Mouse (Mus musculus) cortical plate, adult 2 months (tissue): ENCODE data around the gene Cacna1g.

Source experiments
- CTCF ChIP-seq: fragments of 200-500 bp; IDR thresholded peaks from 2 replicates; pipeline ENCODE4 v1.5.1; 2011; ENCODE audit warnings: mild to moderate bottlenecking, control low read depth, low read length; ENCODE audit not compliant: insufficient read depth; ENCODE audit errors: extremely low read depth
- POLR2A ChIP-seq: fragments of 200-500 bp; IDR thresholded peaks from 2 replicates; pipeline ENCODE4 v1.6.1; 2011; ENCODE audit warnings: mild to moderate bottlenecking, low read length, control low read depth; ENCODE audit not compliant: insufficient read depth; ENCODE audit errors: extremely low read depth

GRCm38 (mm10) chr11:94449239-94449638 lies 24.8 kb downstream of the Cacna1g start:
- no peak for TF ChIP-seq POLR2A
- no peak for TF ChIP-seq CTCF
